Mouse (Mus musculus): ENCODE data around the gene Tbxas1.

DNA sequence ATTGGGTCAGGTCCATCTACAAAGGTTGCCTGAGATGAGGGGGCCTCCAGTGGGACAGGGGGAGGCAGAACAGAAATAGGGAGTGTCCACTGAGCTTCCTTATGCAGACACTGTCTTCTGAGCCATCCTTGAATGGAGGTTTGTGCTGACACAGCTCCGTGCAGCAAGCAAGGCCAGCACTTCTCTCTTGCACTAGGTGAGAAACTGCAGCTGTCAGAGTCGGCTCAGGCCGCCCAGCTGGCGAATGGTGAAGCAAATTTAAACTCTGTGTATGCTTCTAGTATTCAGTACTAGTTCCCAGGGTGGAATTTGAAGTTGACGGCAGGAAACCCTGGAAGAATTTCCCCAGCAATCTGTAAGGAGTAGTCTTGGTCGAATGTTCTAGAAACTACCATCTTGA is 175.6 kb downstream of the Tbxas1 start:
- TF ChIP-seq EP300 (IDR thresholded peaks at IDR 0.05; ENCODE audit: low read depth) (no peak), CTCF (IDR thresholded peaks at IDR 0.05; ENCODE audit: low read depth) (no peak)

Data from liver, embryonic 14.5 days (tissue).